Mouse (Mus musculus): ENCODE results near the gene Gramd1b.

Gene Gramd1b

GRCm38 (mm10) chr9:40331411-40332286, 199.5 kb downstream of the Gramd1b start:
- peak; percentile 73 for DNase-seq

GRCm38 (mm10) chr9:40330609-40331382, 200.4 kb downstream of the Gramd1b start:
- DNase-seq: peak; percentile 96

- DNase-seq: no peak
These were observed 204.8 kb downstream of the Gramd1b start for GRCm38 (mm10) chr9:40326260-40326915.

GRCm38 (mm10) chr9:40324826-40325225, 206.4 kb downstream of the Gramd1b start:
- DNase-seq: no peak

GRCm38 (mm10) chr9:40324232-40324792, 206.9 kb downstream of the Gramd1b start:
- DNase-seq: no peak

- no peak for DNase-seq
These were observed 207.4 kb downstream of the Gramd1b start for GRCm38 (mm10) chr9:40323773-40324172.

- no peak for DNase-seq
These were observed 208.0 kb downstream of the Gramd1b start for GRCm38 (mm10) chr9:40323171-40323570.

GRCm38 (mm10) chr9:40322372-40322771, 208.8 kb downstream of the Gramd1b start:
- DNase-seq: no peak

- no peak for DNase-seq
These were observed 209.5 kb downstream of the Gramd1b start for GRCm38 (mm10) chr9:40321668-40322003.

GRCm38 (mm10) chr9:40320879-40321667, 210.1 kb downstream of the Gramd1b start:
- DNase-seq: peak; percentile 65

- DNase-seq: peak; percentile 52
These were observed 210.8 kb downstream of the Gramd1b start for GRCm38 (mm10) chr9:40320405-40320804.

GRCm38 (mm10) chr9:40318771-40319170, 212.4 kb downstream of the Gramd1b start:
- peak; percentile 80 for DNase-seq

GRCm38 (mm10) chr9:40317735-40318134, 213.4 kb downstream of the Gramd1b start:
- DNase-seq: no peak

- peak; percentile 49 for DNase-seq
These were observed 214.1 kb downstream of the Gramd1b start for GRCm38 (mm10) chr9:40316865-40317660.

GRCm38 (mm10) chr9:40311813-40312212, 219.4 kb downstream of the Gramd1b start:
- no peak for DNase-seq

- no peak for DNase-seq
These were observed 221.3 kb downstream of the Gramd1b start for GRCm38 (mm10) chr9:40309876-40310275.

- DNase-seq: no peak
These were observed 223.9 kb downstream of the Gramd1b start for GRCm38 (mm10) chr9:40307311-40307710.

GRCm38 (mm10) chr9:40304243-40304642, 226.9 kb downstream of the Gramd1b start:
- DNase-seq: no peak

- no peak for DNase-seq
These were observed 228.8 kb downstream of the Gramd1b start for GRCm38 (mm10) chr9:40302375-40302774.

- no peak for DNase-seq
These were observed 229.7 kb downstream of the Gramd1b start for GRCm38 (mm10) chr9:40301475-40301874.

Measured in cerebellum, adult 9-10 months (tissue).